In the genomic region with DNA sequence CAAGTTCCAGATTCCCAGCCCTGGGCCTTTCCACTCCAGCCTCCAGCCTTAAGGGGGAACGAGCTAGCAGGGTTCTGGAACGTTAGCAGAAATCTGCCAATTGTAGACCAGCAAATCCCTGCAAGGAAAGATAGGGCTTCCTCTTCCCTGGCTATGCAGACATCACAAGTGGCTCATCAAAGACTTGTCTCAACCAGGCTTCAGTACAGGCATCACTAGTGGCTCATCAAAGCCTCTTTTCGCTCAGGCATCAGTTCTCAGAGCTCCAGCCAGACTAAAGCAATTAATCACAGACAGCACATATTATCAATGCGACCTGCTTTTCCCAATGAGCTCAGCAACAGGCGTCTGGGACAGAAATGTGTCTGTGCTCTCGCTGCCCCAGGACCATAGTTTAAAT, we compare ENCODE assay signal across 18 mouse cellular contexts. TPM values are rescaled to one million over a fixed set of nuclear protein-coding genes. Genes with fewer than 3 reads are reported as not detected.
"Had no signal": no experiment of that assay in that cellular context is flagged by ENCODE, and none has a peak within 500 bp of the region (broad histone marks: within the 10 kb centered on the region; RNA-seq: fewer than 3 reads in every experiment).

No protein-coding gene starts in this region.

- H3K4me1 ChIP-seq: lung, embryonic 15.5 days; midbrain, embryonic 15.5 days; stomach, embryonic 15.5 days had no signal

- H3K36me3 ChIP-seq: lung, embryonic 15.5 days; midbrain, embryonic 13.5 days; midbrain, embryonic 15.5 days; neural tube, embryonic 12.5 days; stomach, embryonic 15.5 days had no signal

- H3K9me3 ChIP-seq: lung, embryonic 15.5 days; midbrain, embryonic 15.5 days; stomach, embryonic 15.5 days had no signal

- H3K4me2 ChIP-seq: lung, embryonic 15.5 days; midbrain, embryonic 11.5 days; midbrain, embryonic 13.5 days; midbrain, embryonic 15.5 days; neural tube, embryonic 12.5 days; stomach, embryonic 15.5 days had no signal

- H3K4me3 ChIP-seq: lung, embryonic 15.5 days; megakaryocyte, embryonic 14.5 days; midbrain, embryonic 13.5 days; midbrain, embryonic 15.5 days; neural tube, embryonic 12.5 days; stomach, embryonic 15.5 days had no signal

- H3K27ac ChIP-seq: lung, embryonic 15.5 days; macrophage; midbrain, embryonic 13.5 days; midbrain, embryonic 15.5 days; neural tube, embryonic 12.5 days; stomach, embryonic 15.5 days; stomach, postnatal 0 days had no signal

- H3K27me3 ChIP-seq: lung, embryonic 15.5 days; midbrain, embryonic 15.5 days; neural tube, embryonic 12.5 days; stomach, embryonic 15.5 days had no signal

- H3K9ac ChIP-seq: lung, embryonic 15.5 days; midbrain, embryonic 13.5 days; midbrain, embryonic 15.5 days; neural tube, embryonic 12.5 days; stomach, embryonic 15.5 days had no signal

- DNase-seq: lung, adult 2 months; lung, postnatal 14 days; lung, postnatal 36 days; right cerebral cortex, postnatal 14 days; thymus, adult 2 months; thymus, postnatal 25 days had no signal

- ATAC-seq: lung, postnatal 0 days; midbrain, embryonic 13.5 days; midbrain, embryonic 15.5 days had no signal

RNA-seq across cellular contexts. Expression of a gene that starts 38.4 kb away (rescaled TPM):
- total RNA-seq: monocyte, adult 5-6 weeks had no signal

RNA-seq across cellular contexts. Expression of a gene that starts 40.4 kb away (rescaled TPM):
- total RNA-seq: megakaryocyte progenitor cell, adult 5-6 weeks had no signal
- polyA plus RNA-seq: macrophage had no signal
